Mouse (Mus musculus) retina, postnatal 7 days (tissue): Measurements from ENCODE around the gene Kbtbd12.

ENCODE experiments used
- DNase-seq: peaks from one replicate; pipeline ENCODE4 v3.0.0-alpha.2; 2012; ENCODE audit warnings: low read depth, low spot score

Gene Kbtbd12

GRCm38 (mm10) chr6:88626912-88627311 lies 10.8 kb downstream of the Kbtbd12 start:
- no peak for DNase-seq

- DNase-seq, result no peak
Measured at GRCm38 (mm10) chr6:88626462-88626861, 11.3 kb downstream of the Kbtbd12 start.

- DNase-seq, result no peak
Measured at GRCm38 (mm10) chr6:88621816-88622481, 15.8 kb downstream of the Kbtbd12 start.

- DNase-seq, result no peak
Measured at GRCm38 (mm10) chr6:88619542-88619941, 18.2 kb downstream of the Kbtbd12 start.

- DNase-seq, result no peak
Measured at GRCm38 (mm10) chr6:88615352-88615751, 22.4 kb downstream of the Kbtbd12 start.

GRCm38 (mm10) chr6:88606417-88606816 lies 31.3 kb downstream of the Kbtbd12 start:
- DNase-seq, result no peak

GRCm38 (mm10) chr6:88605715-88606114 lies 32.0 kb downstream of the Kbtbd12 start:
- no peak for DNase-seq

- no peak for DNase-seq
Measured at GRCm38 (mm10) chr6:88605235-88605634, 32.5 kb downstream of the Kbtbd12 start.

- DNase-seq, result no peak
Measured at GRCm38 (mm10) chr6:88596108-88596507, 41.6 kb downstream of the Kbtbd12 start.

GRCm38 (mm10) chr6:88592367-88592766 lies 45.4 kb downstream of the Kbtbd12 start:
- DNase-seq, result no peak

- no peak for DNase-seq
Measured at GRCm38 (mm10) chr6:88590231-88590630, 47.5 kb downstream of the Kbtbd12 start.

GRCm38 (mm10) chr6:88589517-88589916 lies 48.2 kb downstream of the Kbtbd12 start:
- DNase-seq, result peak; percentile 60

GRCm38 (mm10) chr6:88588581-88589256 lies 49.0 kb downstream of the Kbtbd12 start:
- DNase-seq, result no peak

- no peak for DNase-seq
Measured at GRCm38 (mm10) chr6:88587091-88587490, 50.7 kb downstream of the Kbtbd12 start.

GRCm38 (mm10) chr6:88583950-88584349 lies 53.8 kb downstream of the Kbtbd12 start:
- DNase-seq, result no peak

GRCm38 (mm10) chr6:88576495-88576894 lies 61.3 kb downstream of the Kbtbd12 start:
- no peak for DNase-seq

- DNase-seq, result no peak
Measured at GRCm38 (mm10) chr6:88566676-88567075, 71.1 kb downstream of the Kbtbd12 start.

GRCm38 (mm10) chr6:88565033-88565432 lies 72.7 kb downstream of the Kbtbd12 start:
- peak; percentile 6 for DNase-seq

- no peak for DNase-seq
Measured at GRCm38 (mm10) chr6:88560156-88560555, 77.6 kb downstream of the Kbtbd12 start.

- peak; percentile 31 for DNase-seq
Measured at GRCm38 (mm10) chr6:88559688-88560087, 78.1 kb downstream of the Kbtbd12 start.

- peak; percentile 16 for DNase-seq
Measured at GRCm38 (mm10) chr6:88558076-88558475, 79.7 kb downstream of the Kbtbd12 start.

GRCm38 (mm10) chr6:88557548-88557947 lies 80.2 kb downstream of the Kbtbd12 start:
- no peak for DNase-seq

- DNase-seq, result no peak
Measured at GRCm38 (mm10) chr6:88549916-88550315, 87.8 kb downstream of the Kbtbd12 start.
